Mouse (Mus musculus): ENCODE measurements at regions not wholly inside any gene's neighbourhood (a gene's known extent, or its start where the extent isn't known, plus 50 kb on each side); places are given as distances from the start of the nearest gene placed in this dataset.

DNA sequence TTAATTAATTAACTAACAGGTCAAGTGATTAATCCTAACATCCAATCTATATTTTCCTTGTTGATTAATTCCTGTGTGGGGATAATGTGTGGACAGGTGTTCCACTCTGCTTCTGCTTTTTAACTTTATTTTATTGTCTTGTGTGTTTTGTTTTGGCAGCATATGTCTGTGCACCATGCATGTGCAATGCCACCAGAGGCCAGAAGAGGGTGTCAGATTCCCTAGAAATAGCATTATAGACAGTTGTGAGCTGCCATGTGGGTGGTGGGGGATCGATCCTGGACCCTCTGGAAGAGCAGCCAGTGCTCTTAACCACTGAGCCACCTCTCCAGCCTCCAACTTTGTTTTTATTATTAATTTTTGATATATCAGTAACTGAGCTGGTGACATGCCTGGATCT lies 65.6 kb downstream of the En1 start:
- no peak for DNase-seq (ENCODE audit: low spot score)

DNA sequence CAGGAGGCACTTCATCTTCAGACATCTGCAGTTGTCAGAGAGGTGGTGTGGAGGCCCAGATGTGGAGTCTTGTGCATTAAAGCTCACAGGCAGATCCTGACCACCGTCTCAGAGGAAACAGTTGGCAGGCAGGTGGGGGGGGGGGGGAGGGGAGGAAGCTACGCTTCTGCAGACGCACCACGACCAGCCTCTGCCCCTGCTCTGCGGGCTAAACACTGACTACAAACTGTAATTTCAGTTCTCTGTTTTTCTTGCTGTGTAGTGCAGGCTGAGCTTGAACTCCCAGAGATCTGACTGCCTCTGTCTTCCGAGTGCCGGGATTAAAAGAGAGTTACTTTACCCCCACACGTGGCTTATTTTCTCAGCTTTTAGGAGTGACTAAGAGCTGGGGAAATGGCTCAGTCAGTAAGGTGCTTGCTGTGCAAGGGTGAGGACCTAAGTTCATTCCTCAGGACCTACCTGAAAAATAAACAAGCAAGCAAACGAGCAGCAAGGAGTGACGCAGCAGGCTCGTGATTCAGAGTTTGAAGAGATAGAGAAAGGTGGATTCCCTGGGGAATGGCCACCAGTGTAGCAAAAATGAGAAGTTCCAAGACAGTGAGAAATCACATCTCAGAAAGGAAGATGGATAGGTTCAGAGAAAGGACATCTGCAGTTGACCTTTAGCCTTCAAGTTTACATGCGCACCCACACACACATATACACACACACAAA lies 81.5 kb downstream of the En1 start:
- DNase-seq (ENCODE audit: low spot score): no peak

- no peak for DNase-seq (ENCODE audit: low spot score)
These were observed 83.5 kb downstream of the En1 start for GRCm38 (mm10) chr1:120685650-120686244.

- no peak for DNase-seq (ENCODE audit: low spot score)
These were observed 89.4 kb downstream of the En1 start for GRCm38 (mm10) chr1:120691571-120691970.

- DNase-seq (ENCODE audit: low spot score): no peak
These were observed 96.0 kb downstream of the En1 start for GRCm38 (mm10) chr1:120698189-120698588.

- DNase-seq (ENCODE audit: low spot score): no peak
These were observed 102.0 kb downstream of the En1 start for GRCm38 (mm10) chr1:120704201-120704600.

DNA sequence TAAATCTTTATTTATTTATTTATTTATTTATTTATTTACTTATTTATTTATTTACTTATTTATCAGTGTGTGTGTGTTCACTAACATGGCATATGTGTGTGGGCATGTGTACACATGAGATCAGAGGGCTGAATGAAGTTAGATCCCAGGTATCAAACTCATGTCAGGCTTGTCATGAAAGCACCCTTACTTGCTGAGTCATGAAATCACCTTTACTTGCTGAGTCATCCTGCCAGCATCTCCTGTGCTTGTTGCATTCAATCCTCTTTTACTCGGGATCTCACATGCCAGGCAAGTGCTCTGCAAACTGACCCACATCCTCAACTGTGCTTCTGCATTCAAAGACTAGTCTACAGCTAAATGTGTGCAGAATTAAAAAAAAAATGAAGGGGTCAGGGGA lies 103.8 kb downstream of the En1 start:
- DNase-seq (ENCODE audit: low spot score): no peak

- no peak for DNase-seq (ENCODE audit: low spot score)
These were observed 106.3 kb downstream of the En1 start for GRCm38 (mm10) chr1:120708511-120708910.

DNA sequence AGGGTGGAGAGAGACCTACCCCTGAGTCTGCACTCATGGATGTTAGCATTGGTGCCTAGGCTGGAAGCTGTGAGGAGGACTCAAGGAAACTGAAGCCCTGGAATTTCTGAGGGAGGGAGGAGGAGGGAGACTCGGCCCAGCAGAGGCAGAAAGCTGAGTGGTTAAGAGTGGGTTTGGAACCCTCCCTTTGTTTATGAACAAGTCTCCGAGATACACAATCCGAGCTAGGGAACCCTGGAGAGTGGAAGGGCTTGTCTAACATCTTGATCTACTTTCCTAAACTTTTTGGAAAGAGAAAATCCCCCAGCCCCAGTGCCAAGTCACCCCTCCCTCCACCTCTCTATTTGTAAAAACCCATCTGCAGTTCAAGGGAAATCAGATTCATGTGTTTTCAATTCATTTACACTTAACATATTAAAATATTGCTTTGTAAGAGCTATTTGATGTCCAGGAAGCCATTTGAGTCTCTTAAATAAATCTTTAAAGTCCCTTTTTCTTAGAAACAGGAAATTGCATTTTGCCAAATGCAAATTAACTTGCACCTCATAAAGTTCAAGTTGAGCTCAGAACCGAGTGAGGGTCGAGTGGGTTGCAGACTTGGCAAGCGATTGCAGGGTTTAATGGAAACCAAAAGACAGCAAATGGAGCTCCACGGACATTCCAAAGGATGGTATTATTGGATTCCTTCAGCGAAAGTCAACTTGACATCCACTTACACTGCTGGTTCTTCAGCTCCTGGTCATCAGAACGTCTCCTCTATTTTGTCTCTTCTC lies 113.1 kb downstream of the En1 start:
- DNase-seq (ENCODE audit: low spot score): no peak

DNA sequence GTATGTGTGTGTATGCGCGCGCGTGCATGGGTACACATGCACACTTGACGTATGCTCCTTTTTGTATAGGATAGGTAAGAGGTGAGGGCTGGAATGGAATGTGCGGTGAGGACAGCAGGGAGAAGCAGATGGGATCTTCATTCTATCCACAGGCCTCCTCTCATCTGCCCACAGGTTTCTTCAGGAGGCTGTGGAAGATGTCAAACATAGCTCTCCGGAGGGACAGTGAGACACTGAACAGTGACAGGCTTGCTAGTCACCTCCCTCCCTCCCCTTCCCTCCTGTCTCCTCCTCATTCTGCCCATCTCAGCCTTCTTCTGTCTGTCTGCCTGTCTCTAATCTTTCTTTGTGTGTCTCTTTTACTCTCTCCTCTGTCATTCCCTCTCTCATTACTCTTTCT lies 124.6 kb downstream of the En1 start:
- DNase-seq (ENCODE audit: low spot score): no peak

DNA sequence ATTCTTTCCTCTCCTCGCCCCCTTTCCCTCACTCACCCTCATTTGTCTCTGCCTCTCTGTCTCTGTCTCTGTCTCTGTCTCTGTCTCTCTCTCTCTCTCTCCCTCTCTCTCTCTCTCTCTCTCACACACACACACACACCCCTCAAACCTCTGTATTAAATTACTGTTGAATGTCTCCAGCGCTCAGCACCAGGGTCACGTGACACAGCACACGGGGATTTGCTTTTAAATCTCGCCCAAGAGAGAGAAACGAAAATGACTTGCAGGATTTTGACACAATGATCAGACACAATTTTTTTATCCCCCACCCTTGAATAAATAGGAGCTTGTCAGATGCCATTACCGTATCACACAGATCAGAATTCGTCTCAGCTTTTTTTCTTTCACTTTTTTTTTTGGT lies 125.2 kb downstream of the En1 start:
- DNase-seq (ENCODE audit: low spot score): no peak

- DNase-seq (ENCODE audit: low spot score): no peak
These were observed 129.8 kb downstream of the En1 start for GRCm38 (mm10) chr1:120732003-120732402.

DNA sequence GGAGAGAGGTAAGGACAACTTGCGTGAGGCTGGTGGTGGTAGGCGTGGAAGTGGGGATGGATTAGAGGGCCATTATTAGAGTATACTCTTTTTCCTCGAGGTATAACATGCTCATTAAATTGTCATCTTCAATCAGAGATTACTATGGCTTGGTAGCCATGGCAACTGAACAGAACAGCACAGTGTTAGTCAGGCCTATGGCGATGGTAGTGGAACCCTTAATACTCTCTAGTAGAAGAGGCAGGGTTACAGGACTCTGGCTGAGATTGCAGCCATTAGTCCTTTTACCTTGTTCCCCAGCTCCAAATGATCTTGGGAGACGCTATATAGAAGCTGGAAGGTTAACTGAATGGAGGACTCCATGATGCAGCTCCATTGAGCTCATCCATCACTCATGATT lies 131.5 kb downstream of the En1 start:
- DNase-seq (ENCODE audit: low spot score): no peak

GRCm38 (mm10) chr1:120734846-120735245 lies 132.6 kb downstream of the En1 start:
- no peak for DNase-seq (ENCODE audit: low spot score)

DNA sequence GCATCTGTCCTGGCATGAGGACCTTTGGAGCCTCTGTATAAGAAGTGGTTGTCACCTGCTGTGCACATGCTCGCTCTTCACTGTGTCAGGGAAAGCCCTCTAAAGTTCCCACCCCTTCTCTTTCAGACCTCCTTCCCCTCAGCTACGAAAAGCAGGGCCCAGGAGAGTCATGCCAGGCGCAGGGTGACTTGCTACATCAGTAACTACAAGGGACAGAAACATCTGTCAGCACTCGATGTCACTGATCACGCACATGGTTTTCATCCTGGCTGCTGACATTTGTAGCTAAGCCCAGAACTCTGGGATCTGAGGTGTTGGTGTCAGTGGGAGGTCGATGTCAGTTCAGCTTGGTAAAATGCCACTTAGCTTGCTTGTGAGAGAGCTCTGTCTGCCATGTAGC lies 137.3 kb downstream of the En1 start:
- DNase-seq (ENCODE audit: low spot score): peak; percentile 46

GRCm38 (mm10) chr1:120741091-120741740 lies 139.0 kb downstream of the En1 start:
- no peak for DNase-seq (ENCODE audit: low spot score)

DNA sequence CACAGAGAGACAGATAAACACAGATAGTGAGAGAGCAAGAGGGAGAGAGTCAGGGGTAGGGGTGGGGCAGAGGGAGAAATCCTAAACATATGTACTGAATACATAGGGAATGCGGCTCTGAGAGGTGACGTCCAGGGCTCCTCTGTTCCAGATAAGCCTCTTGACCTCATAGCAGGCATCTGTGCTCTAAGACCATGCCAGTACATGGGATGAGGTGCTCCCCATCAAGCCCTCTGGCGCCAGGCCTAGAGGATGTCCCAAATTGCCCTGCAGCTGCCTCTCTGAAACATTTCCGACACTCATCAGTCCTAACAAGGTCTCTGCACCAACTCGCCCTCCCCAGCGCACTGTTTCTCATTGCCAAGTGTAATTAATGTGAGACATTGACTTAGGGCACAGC lies 146.7 kb downstream of the En1 start:
- DNase-seq (ENCODE audit: low spot score): peak; percentile 58

GRCm38 (mm10) chr1:120753406-120753805 lies 151.2 kb downstream of the En1 start:
- no peak for DNase-seq (ENCODE audit: low spot score)

DNA sequence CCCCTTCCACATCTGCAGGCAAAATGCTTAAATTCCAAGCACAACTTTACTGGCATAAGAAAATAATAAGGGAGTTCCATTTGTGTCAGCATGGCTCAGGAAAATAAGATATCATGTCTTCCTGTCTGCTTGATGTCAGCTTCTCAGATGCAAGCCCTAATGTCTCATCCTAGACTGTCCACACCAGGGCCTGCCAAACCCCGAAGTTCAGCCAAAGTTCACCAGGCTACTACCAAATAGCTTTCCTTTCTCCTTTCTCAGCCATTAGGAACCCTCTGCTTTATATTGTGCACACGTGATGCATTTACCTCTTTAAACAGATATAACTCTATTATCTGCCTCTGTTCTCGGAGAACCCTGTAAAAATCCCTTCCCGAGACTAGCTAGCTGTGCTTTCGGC lies 152.1 kb downstream of the En1 start:
- peak; percentile 28 for DNase-seq (ENCODE audit: low spot score)

DNA sequence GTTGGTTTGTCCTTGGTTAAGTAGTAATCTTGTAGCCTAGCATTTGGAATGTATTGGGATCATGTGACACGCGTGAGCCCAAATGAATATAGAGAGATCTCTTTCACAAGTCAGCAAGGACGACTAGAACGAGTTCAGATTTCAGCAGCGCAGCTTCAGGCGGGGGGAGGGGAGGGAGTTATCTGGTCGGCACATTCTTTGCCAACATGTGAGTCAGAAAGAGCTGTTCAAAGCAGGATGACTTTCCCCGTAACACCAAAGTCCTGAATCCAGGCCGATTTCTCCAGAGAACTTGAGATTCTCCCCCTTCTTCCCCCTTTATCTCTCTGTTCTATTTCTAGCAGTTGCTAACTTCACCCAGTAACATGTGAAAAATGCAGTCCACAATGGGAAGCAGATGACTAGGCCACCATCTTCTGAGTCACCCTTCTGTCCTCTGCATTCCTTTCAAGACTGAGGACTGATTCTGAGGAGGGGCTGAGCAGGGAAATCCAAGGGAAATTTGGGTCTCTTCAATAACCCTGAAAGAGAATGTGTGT lies 155.1 kb downstream of the En1 start:
- DNase-seq (ENCODE audit: low spot score): peak; percentile 66

DNA sequence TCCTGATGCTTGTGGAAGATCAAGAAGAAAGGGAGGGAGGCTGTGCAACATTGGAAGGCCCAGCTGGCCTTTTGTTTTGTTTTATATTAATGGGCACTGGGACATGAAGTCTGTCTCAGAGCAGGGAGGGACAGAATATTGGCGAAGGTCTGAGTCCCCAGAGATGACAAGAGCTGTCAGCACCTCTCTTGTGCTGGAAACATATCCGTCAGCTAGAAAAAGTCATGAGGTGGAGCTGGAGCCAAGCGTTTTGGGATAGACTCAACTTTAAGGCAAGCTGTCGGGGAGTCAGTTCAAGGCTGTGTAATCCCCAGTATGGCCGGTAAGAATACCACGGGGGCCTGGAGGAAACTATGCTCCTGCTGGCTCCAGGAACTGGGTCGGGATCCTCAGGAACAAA lies 156.0 kb downstream of the En1 start:
- DNase-seq (ENCODE audit: low spot score): peak; percentile 85

DNA sequence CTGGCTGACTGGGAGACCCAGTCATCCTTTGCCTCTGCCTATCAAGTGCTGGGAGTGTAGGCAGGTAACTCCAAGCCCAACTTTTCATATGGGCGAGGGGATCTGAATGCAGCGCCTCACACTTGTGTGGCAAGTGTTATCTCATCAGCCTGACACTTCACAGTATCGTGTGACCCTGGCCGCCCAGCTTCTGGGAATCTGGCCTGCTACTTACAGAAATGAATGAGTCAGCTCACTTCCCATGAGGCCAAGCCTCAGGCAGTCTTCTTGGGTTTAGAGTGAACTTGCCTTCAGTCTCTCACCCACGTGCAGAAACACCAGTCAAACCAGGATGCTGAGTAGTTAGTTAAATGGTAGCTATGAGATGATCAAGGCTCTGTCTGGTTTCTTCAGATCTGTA lies 156.5 kb downstream of the En1 start:
- peak; percentile 43 for DNase-seq (ENCODE audit: low spot score)
